Mouse (Mus musculus): ENCODE data around the gene Cyfip1. TPM values are rescaled to one million over a fixed set of nuclear protein-coding genes. Genes with fewer than 3 reads are reported as not detected.

Cyfip1 gene
- total and polyA plus RNA-seq, 2 experiments from 2014 or later, result 31.8 to 36.3 TPM

GRCm38 (mm10) chr7:55962004-55962908, 120.7 kb downstream of the Cyfip1 start, which contains the start of gene Nipa2:
Nipa2 (minus strand) TSS chr7:55962476.
- Histone ChIP-seq H3K4me2 (ENCODE audit: low read depth, low read length) (peak within 1 kb of the TSS; percentile 77), H3K9me3 (replicated peaks; ENCODE audit: control insufficient read depth, low read length) (no peaks in the 10 kb centered on the region), H3K9ac (replicated peaks; ENCODE audit: low read depth, low read length) (peak within 1 kb of the TSS; percentile 91), H3K27ac (ENCODE audit: low read depth) (peak within 1 kb of the TSS; percentile 92), H3K4me3 (ENCODE audit: low read depth, low read length) (peak within 1 kb of the TSS; percentile 89), H3K36me3 (replicated peaks; ENCODE audit: control insufficient read depth, insufficient read depth, low read length) (peaks cover 3% of the 10 kb centered on the region; the same call in 1 of the 2 replicates), H3K4me1 (ENCODE audit: control insufficient read depth, insufficient read depth) (0 out of 2 replicates have a peak, but pooled peaks cover 6% of the 10 kb centered on the region), H3K27me3 (ENCODE audit: control insufficient read depth, insufficient read depth, low read length) (no peaks in the 10 kb centered on the region)
- peak; percentile 91 for DNase-seq (ENCODE audit: low spot score)
- under 1% methylated on average over 69 of the region's 70 CpGs for WGBS
- ATAC-seq (ENCODE audit: insufficient read depth, low read depth), result peak; percentile 98
- no peak for TF ChIP-seq CTCF (IDR thresholded peaks at IDR 0.05; ENCODE audit: low read depth)
- peak; percentile 25; the same call in 1 of the 2 replicates for TF ChIP-seq EP300 (IDR thresholded peaks at IDR 0.05; ENCODE audit: low read depth)

DNA sequence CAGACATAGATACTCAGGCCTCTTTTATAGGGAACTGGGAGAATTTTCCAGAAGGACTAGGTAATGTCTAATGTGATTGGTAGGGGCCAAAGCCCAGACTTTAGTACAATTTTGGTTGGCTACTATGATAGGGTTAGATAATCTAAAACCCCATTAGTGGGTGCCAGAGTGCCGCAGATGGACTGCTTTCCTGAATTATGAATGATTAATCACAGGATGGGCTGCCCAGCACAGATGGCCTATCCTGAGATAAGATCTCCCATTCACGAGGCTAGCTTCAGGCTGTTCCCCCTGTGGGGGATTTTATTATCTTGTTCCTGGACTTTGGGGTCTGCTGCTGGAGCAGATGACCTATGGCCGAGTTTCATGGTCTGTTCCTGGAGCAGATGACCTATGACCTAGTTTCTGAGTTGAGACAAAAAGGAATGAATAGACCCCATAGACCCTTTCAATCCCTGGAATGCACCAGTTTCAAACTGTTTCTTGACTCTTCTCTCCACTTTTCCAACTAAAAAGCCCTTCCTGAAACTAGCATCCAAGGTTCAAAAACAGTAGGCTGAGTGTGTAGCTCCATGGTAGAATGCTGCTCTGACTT, 125.4 kb downstream of the Cyfip1 start:
- Histone ChIP-seq H3K36me3 (replicated peaks; ENCODE audit: control insufficient read depth, insufficient read depth, low read length) (no peaks in the 10 kb centered on the region), H3K27me3 (ENCODE audit: control insufficient read depth, insufficient read depth, low read length) (no peaks in the 10 kb centered on the region), H3K4me1 (ENCODE audit: control insufficient read depth, insufficient read depth) (0 out of 2 replicates have a peak, but pooled peaks cover 8% of the 10 kb centered on the region), H3K4me2 (ENCODE audit: low read depth, low read length) (no peak overlapping the region), H3K9me3 (replicated peaks; ENCODE audit: control insufficient read depth, low read length) (no peaks in the 10 kb centered on the region), H3K27ac (ENCODE audit: low read depth) (no peak overlapping the region), H3K9ac (replicated peaks; ENCODE audit: low read depth, low read length) (no peak overlapping the region), H3K4me3 (ENCODE audit: low read depth, low read length) (no peak overlapping the region)
- WGBS, result 49% methylated on average over 3 of the region's 3 CpGs
- TF ChIP-seq EP300 (IDR thresholded peaks at IDR 0.05; ENCODE audit: low read depth), result no peak
- no peak for TF ChIP-seq CTCF (IDR thresholded peaks at IDR 0.05; ENCODE audit: low read depth)
- ATAC-seq (ENCODE audit: insufficient read depth, low read depth) (no peak), DNase-seq (ENCODE audit: low spot score) (no peak)

DNA sequence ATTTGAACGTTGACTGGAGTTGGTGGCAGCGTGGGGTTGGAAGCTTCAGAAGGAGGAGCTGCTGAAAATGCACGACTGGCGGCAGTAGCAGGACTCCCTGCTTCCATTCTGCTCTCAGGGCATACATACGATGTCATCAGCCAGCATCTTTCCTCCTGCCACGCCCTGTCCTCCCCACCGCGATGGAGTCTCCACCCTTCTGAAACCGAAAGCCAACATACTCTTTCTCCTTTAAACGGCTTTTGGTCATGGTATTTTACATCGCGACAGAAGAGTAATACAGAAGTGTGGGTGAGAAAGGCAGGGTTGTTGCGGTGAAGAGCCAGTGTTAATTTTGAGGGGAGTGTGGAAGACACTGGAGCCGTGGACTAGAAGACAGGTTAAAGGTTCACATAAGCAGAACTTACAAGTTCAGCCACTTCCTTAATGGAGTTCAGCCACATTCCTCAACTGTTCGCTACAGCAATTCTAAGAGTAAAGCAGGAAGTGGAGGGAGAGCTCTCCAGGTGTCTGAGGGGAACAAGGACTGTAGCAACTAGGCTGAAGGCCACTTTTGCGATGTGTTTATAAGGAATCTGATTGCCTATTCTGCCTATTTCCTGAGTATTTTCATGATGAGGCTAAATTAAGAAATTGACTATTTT, 126.8 kb downstream of the Cyfip1 start:
- ATAC-seq (ENCODE audit: insufficient read depth, low read depth) (no peak; the same call in 1 of the 2 replicates), DNase-seq (ENCODE audit: low spot score) (no peak)
- H3K4me3 ChIP-seq (ENCODE audit: low read depth, low read length), result peak overlapping the region; percentile 44
- H3K27ac ChIP-seq (ENCODE audit: low read depth), result no peak overlapping the region
- no peaks in the 10 kb centered on the region for H3K36me3 ChIP-seq (replicated peaks; ENCODE audit: control insufficient read depth, insufficient read depth, low read length)
- H3K4me2 ChIP-seq (ENCODE audit: low read depth, low read length), result peak overlapping the region; percentile 50
- H3K9me3 ChIP-seq (replicated peaks; ENCODE audit: control insufficient read depth, low read length), result no peaks in the 10 kb centered on the region
- TF ChIP-seq EP300 (IDR thresholded peaks at IDR 0.05; ENCODE audit: low read depth) (no peak), CTCF (IDR thresholded peaks at IDR 0.05; ENCODE audit: low read depth) (no peak)
- H3K27me3 ChIP-seq (ENCODE audit: control insufficient read depth, insufficient read depth, low read length), result no peaks in the 10 kb centered on the region
- H3K4me1 ChIP-seq (ENCODE audit: control insufficient read depth, insufficient read depth), result 0 out of 2 replicates have a peak, but pooled peaks cover 4% of the 10 kb centered on the region
- H3K9ac ChIP-seq (replicated peaks; ENCODE audit: low read depth, low read length), result no peak overlapping the region
- WGBS, result 28% methylated on average over 16 of the region's 16 CpGs

DNA sequence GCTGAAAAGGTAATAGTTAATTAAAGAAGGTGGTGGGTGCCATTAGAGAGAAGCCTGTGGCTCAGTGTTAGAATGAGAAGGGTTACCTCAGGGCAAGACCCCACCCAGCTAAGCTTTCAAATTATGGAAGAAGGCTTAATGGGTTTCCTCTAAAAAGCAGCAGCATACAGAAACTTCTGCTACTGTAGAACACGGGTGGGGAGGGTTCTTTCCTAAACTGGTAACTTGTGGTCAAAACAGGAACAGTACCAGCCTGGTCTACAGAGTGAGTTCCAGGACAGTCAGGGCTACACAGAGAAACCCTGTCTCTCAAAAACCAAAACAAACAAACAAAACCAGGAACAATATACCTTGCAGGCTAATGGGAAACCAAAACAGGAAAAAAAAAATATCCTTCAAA, 127.9 kb downstream of the Cyfip1 start:
- no peaks in the 10 kb centered on the region for H3K36me3 ChIP-seq (replicated peaks; ENCODE audit: control insufficient read depth, insufficient read depth, low read length)
- no peak overlapping the region for H3K4me2 ChIP-seq (ENCODE audit: low read depth, low read length)
- DNase-seq (ENCODE audit: low spot score) (no peak), ATAC-seq (ENCODE audit: insufficient read depth, low read depth) (no peak)
- WGBS, result 69% methylated on average over 1 of the region's 1 CpGs
- H3K27me3 ChIP-seq (ENCODE audit: control insufficient read depth, insufficient read depth, low read length), result no peaks in the 10 kb centered on the region
- H3K4me3 ChIP-seq (ENCODE audit: low read depth, low read length), result no peak overlapping the region
- no peaks in the 10 kb centered on the region for H3K9me3 ChIP-seq (replicated peaks; ENCODE audit: control insufficient read depth, low read length)
- H3K4me1 ChIP-seq (ENCODE audit: control insufficient read depth, insufficient read depth), result 0 out of 2 replicates have a peak, but pooled peaks cover 4% of the 10 kb centered on the region
- TF ChIP-seq CTCF (IDR thresholded peaks at IDR 0.05; ENCODE audit: low read depth), result no peak
- no peak for TF ChIP-seq EP300 (IDR thresholded peaks at IDR 0.05; ENCODE audit: low read depth)
- H3K9ac ChIP-seq (replicated peaks; ENCODE audit: low read depth, low read length), result no peak overlapping the region
- H3K27ac ChIP-seq (ENCODE audit: low read depth), result no peak overlapping the region

- H3K36me3 ChIP-seq (replicated peaks; ENCODE audit: control insufficient read depth, insufficient read depth, low read length), result no peaks in the 10 kb centered on the region
- no peaks in the 10 kb centered on the region for H3K27me3 ChIP-seq (ENCODE audit: control insufficient read depth, insufficient read depth, low read length)
- TF ChIP-seq CTCF (IDR thresholded peaks at IDR 0.05; ENCODE audit: low read depth), result no peak
- no peak for TF ChIP-seq EP300 (IDR thresholded peaks at IDR 0.05; ENCODE audit: low read depth)
- H3K4me1 ChIP-seq (ENCODE audit: control insufficient read depth, insufficient read depth), result no peaks in the 10 kb centered on the region
- H3K9me3 ChIP-seq (replicated peaks; ENCODE audit: control insufficient read depth, low read length), result no peaks in the 10 kb centered on the region
- H3K9ac ChIP-seq (replicated peaks; ENCODE audit: low read depth, low read length), result no peak overlapping the region
- H3K27ac ChIP-seq (ENCODE audit: low read depth), result no peak overlapping the region
- no peak overlapping the region for H3K4me2 ChIP-seq (ENCODE audit: low read depth, low read length)
- WGBS, result 86% methylated on average over 2 of the region's 2 CpGs
- no peak for DNase-seq (ENCODE audit: low spot score)
- ATAC-seq (ENCODE audit: insufficient read depth, low read depth), result no peak
- H3K4me3 ChIP-seq (ENCODE audit: low read depth, low read length), result no peak overlapping the region
Measured at GRCm38 (mm10) chr7:55974429-55974828, 132.9 kb downstream of the Cyfip1 start.

Data from heart, postnatal 0 days (tissue).